Mouse (Mus musculus): ENCODE data around the gene Fa2h. TPM values are rescaled to one million over a fixed set of nuclear protein-coding genes. Genes with fewer than 3 reads are reported as not detected.
"Not testable (repeated sequence)": the region's sequence is repeated elsewhere in the genome, so short reads cannot be mapped to it uniquely, and the experiment has no call there.

Gene Fa2h
- polyA plus RNA-seq, 1 experiment from 2014 or later: not detected

GRCm38 (mm10) chr8:111312758-111313162 is 80.9 kb downstream of the Fa2h start:
- no peaks in the 10 kb centered on the region for H3K36me3 ChIP-seq (ENCODE audit: control insufficient read depth, insufficient read depth, low read length)
- no peak overlapping the region for H3K27ac ChIP-seq (ENCODE audit: low read depth, low read length)
- H3K4me3 ChIP-seq (ENCODE audit: low read depth, low read length): no peak overlapping the region
- H3K9ac ChIP-seq (ENCODE audit: low read length): no peak overlapping the region
- no peaks in the 10 kb centered on the region for H3K4me1 ChIP-seq (ENCODE audit: control insufficient read depth, insufficient read depth, low read length)
- 71% methylated on average over 3 of the region's 3 CpGs for WGBS
- no peak for ATAC-seq (ENCODE audit: low FRiP score)
- no peaks in the 10 kb centered on the region for H3K9me3 ChIP-seq (ENCODE audit: control insufficient read depth, low read length)
- DNase-seq (ENCODE audit: low spot score, missing footprints): peak; percentile 47
- H3K4me2 ChIP-seq: no peak overlapping the region
- H3K27me3 ChIP-seq (ENCODE audit: control insufficient read depth, insufficient read depth, low read length): no peaks in the 10 kb centered on the region

- not testable (repeated sequence) for H3K27ac ChIP-seq (ENCODE audit: low read depth, low read length); H3K4me3 ChIP-seq (ENCODE audit: low read depth, low read length); H3K36me3 ChIP-seq (ENCODE audit: control insufficient read depth, insufficient read depth, low read length); H3K9me3 ChIP-seq (ENCODE audit: control insufficient read depth, low read length); H3K4me2 ChIP-seq; H3K4me1 ChIP-seq (ENCODE audit: control insufficient read depth, insufficient read depth, low read length); DNase-seq (ENCODE audit: low spot score, missing footprints); H3K9ac ChIP-seq (ENCODE audit: low read length); H3K27me3 ChIP-seq (ENCODE audit: control insufficient read depth, insufficient read depth, low read length); ATAC-seq (ENCODE audit: low FRiP score)
- WGBS: 95% methylated on average over 15 of the region's 15 CpGs
Observed at GRCm38 (mm10) chr8:111310006-111310405, 83.6 kb downstream of the Fa2h start.

- ATAC-seq (ENCODE audit: low FRiP score) (no peak), DNase-seq (ENCODE audit: low spot score, missing footprints) (peak; percentile 49)
- Histone ChIP-seq H3K4me2 (no peak overlapping the region), H3K4me3 (ENCODE audit: low read depth, low read length) (no peak overlapping the region), H3K9ac (ENCODE audit: low read length) (no peak overlapping the region), H3K4me1 (ENCODE audit: control insufficient read depth, insufficient read depth, low read length) (no peaks in the 10 kb centered on the region), H3K36me3 (ENCODE audit: control insufficient read depth, insufficient read depth, low read length) (no peaks in the 10 kb centered on the region), H3K27ac (ENCODE audit: low read depth, low read length) (no peak overlapping the region), H3K9me3 (ENCODE audit: control insufficient read depth, low read length) (no peaks in the 10 kb centered on the region), H3K27me3 (ENCODE audit: control insufficient read depth, insufficient read depth, low read length) (no peaks in the 10 kb centered on the region)
- WGBS: 24% methylated on average over 5 of the region's 5 CpGs
Observed at GRCm38 (mm10) chr8:111305031-111305730, 88.4 kb downstream of the Fa2h start.

- Histone ChIP-seq H3K4me1 (ENCODE audit: control insufficient read depth, insufficient read depth, low read length) (no peaks in the 10 kb centered on the region), H3K4me2 (no peak overlapping the region), H3K36me3 (ENCODE audit: control insufficient read depth, insufficient read depth, low read length) (no peaks in the 10 kb centered on the region), H3K27ac (ENCODE audit: low read depth, low read length) (no peak overlapping the region), H3K9me3 (ENCODE audit: control insufficient read depth, low read length) (no peaks in the 10 kb centered on the region), H3K9ac (ENCODE audit: low read length) (no peak overlapping the region), H3K4me3 (ENCODE audit: low read depth, low read length) (no peak overlapping the region), H3K27me3 (ENCODE audit: control insufficient read depth, insufficient read depth, low read length) (no peaks in the 10 kb centered on the region)
- DNase-seq (ENCODE audit: low spot score, missing footprints) (peak; percentile 4), ATAC-seq (ENCODE audit: low FRiP score) (no peak)
- 93% methylated on average over 3 of the region's 3 CpGs for WGBS
Observed at GRCm38 (mm10) chr8:111304359-111304758, 89.3 kb downstream of the Fa2h start.

- 89% methylated on average over 5 of the region's 5 CpGs for WGBS
- not testable (repeated sequence) for H3K4me1 ChIP-seq (ENCODE audit: control insufficient read depth, insufficient read depth, low read length); H3K9ac ChIP-seq (ENCODE audit: low read length); H3K27me3 ChIP-seq (ENCODE audit: control insufficient read depth, insufficient read depth, low read length); ATAC-seq (ENCODE audit: low FRiP score); H3K4me2 ChIP-seq; H3K27ac ChIP-seq (ENCODE audit: low read depth, low read length); H3K9me3 ChIP-seq (ENCODE audit: control insufficient read depth, low read length); H3K4me3 ChIP-seq (ENCODE audit: low read depth, low read length); H3K36me3 ChIP-seq (ENCODE audit: control insufficient read depth, insufficient read depth, low read length)
- DNase-seq (ENCODE audit: low spot score, missing footprints): peak; percentile 39
Observed at GRCm38 (mm10) chr8:111303076-111303803, 90.4 kb downstream of the Fa2h start.

- Histone ChIP-seq H3K4me1 (ENCODE audit: control insufficient read depth, insufficient read depth, low read length) (peaks cover 8% of the 10 kb centered on the region; the same call in 1 of the 2 replicates), H3K4me3 (ENCODE audit: low read depth, low read length) (peak overlapping the region; percentile 76; the same call in 1 of the 2 replicates), H3K9ac (ENCODE audit: low read length) (peak overlapping the region; percentile 82; the same call in 1 of the 2 replicates), H3K9me3 (ENCODE audit: control insufficient read depth, low read length) (no peaks in the 10 kb centered on the region), H3K27ac (ENCODE audit: low read depth, low read length) (peak overlapping the region; percentile 72; the same call in 1 of the 2 replicates), H3K27me3 (ENCODE audit: control insufficient read depth, insufficient read depth, low read length) (no peaks in the 10 kb centered on the region), H3K36me3 (ENCODE audit: control insufficient read depth, insufficient read depth, low read length) (peaks cover 3% of the 10 kb centered on the region; the same call in 1 of the 2 replicates), H3K4me2 (peak overlapping the region; percentile 35)
- ATAC-seq (ENCODE audit: low FRiP score) (no peak), DNase-seq (ENCODE audit: low spot score, missing footprints) (no peak)
- WGBS: 66% methylated on average over 11 of the region's 11 CpGs
Observed at GRCm38 (mm10) chr8:111300597-111301546, 92.8 kb downstream of the Fa2h start.

- DNase-seq (ENCODE audit: low spot score, missing footprints) (peak; percentile 99), ATAC-seq (ENCODE audit: low FRiP score) (peak; percentile 99)
- Histone ChIP-seq H3K36me3 (ENCODE audit: control insufficient read depth, insufficient read depth, low read length) (peaks cover 3% of the 10 kb centered on the region; the same call in 1 of the 2 replicates), H3K4me1 (ENCODE audit: control insufficient read depth, insufficient read depth, low read length) (peaks cover 8% of the 10 kb centered on the region; the same call in 1 of the 2 replicates), H3K27me3 (ENCODE audit: control insufficient read depth, insufficient read depth, low read length) (no peaks in the 10 kb centered on the region), H3K4me3 (ENCODE audit: low read depth, low read length) (peak within 1 kb of the TSS; percentile 76), H3K9me3 (ENCODE audit: control insufficient read depth, low read length) (no peaks in the 10 kb centered on the region), H3K9ac (ENCODE audit: low read length) (peak within 1 kb of the TSS; percentile 82), H3K27ac (ENCODE audit: low read depth, low read length) (peak within 1 kb of the TSS; percentile 72), H3K4me2 (peak within 1 kb of the TSS; percentile 62)
- 0% methylated on average over 63 of the region's 67 CpGs for WGBS
Observed at GRCm38 (mm10) chr8:111299821-111300568, 93.6 kb downstream of the Fa2h start, which contains the start of gene Rfwd3. Rfwd3 (minus strand) TSS chr8:111300222.

- ATAC-seq (ENCODE audit: low FRiP score) (peak; percentile 8), DNase-seq (ENCODE audit: low spot score, missing footprints) (peak; percentile 93)
- no peaks in the 10 kb centered on the region for H3K27me3 ChIP-seq (ENCODE audit: control insufficient read depth, insufficient read depth, low read length)
- peaks cover 8% of the 10 kb centered on the region; the same call in 1 of the 2 replicates for H3K4me1 ChIP-seq (ENCODE audit: control insufficient read depth, insufficient read depth, low read length)
- H3K4me3 ChIP-seq (ENCODE audit: low read depth, low read length): peak overlapping the region; percentile 76
- under 1% methylated on average over 28 of the region's 28 CpGs for whole genome bisulfite sequencing
- H3K4me2 ChIP-seq: peak overlapping the region; percentile 62
- no peaks in the 10 kb centered on the region for H3K9me3 ChIP-seq (ENCODE audit: control insufficient read depth, low read length)
- H3K9ac ChIP-seq (ENCODE audit: low read length): peak overlapping the region; percentile 82
- peak overlapping the region; percentile 67 for H3K27ac ChIP-seq (ENCODE audit: low read depth, low read length)
- peaks cover 5% of the 10 kb centered on the region; the same call in 1 of the 2 replicates for H3K36me3 ChIP-seq (ENCODE audit: control insufficient read depth, insufficient read depth, low read length)
Observed at GRCm38 (mm10) chr8:111299363-111299820, 94.2 kb downstream of the Fa2h start.

All from midbrain, embryonic 11.5 days (tissue).